9 mouse cellular contexts compared by ENCODE assay signal in genomic region chr12:108761209-108761608, GRCm38 (mm10). TPM values are rescaled to one million over a fixed set of nuclear protein-coding genes. Genes with fewer than 3 reads are reported as not detected.
A peak's percentile ranks its signal among the peaks of the same experiment; 100 is the strongest.
DNase-seq lines count a peak whose midpoint lies in the region; ATAC-seq lines count a peak whose summit lies in the region.
"Had no signal": no experiment of that assay in that cellular context is flagged by ENCODE, and none has a peak within 500 bp of the region (broad histone marks: within the 10 kb centered on the region; RNA-seq: fewer than 3 reads in every experiment).

No protein-coding gene starts in this region.

- DNase-seq in CD4-positive helper T cell, adult 2 months (ENCODE audit: low read depth, low spot score), result peak; percentile 81
- peak; percentile 79 for DNase-seq in T-cell, adult 2 months (ENCODE audit: low spot score)
- peak; percentile 42 to 70 for DNase-seq in kidney, postnatal 36 days
- DNase-seq in yolk sac, embryonic 10.5 days (ENCODE audit: low spot score), result no peak
- DNase-seq in left cerebral cortex, adult 11 months (ENCODE audit: low spot score), result no peak
- DNase-seq in left cerebral cortex, adult 8-10 months (ENCODE audit: low spot score in 2 of 2), result no peak
- DNase-seq in frontal cortex, postnatal 10 days (ENCODE audit: low spot score in 2 of 2), result no peak

- ATAC-seq in megakaryocyte progenitor cell, adult 5-6 weeks (replicated peaks; ENCODE audit: poor library complexity), result peak; percentile 10; the same call in 1 of the 2 replicates

RNA-seq across cellular contexts. Expression of gene Yy1, which starts 31.6 kb away (rescaled TPM):
- total RNA-seq in megakaryocyte progenitor cell, adult 5-6 weeks (2015), result 79.4 and 90.2 TPM in 2 replicates
- 44.6 and 51.8 TPM in 2 replicates for total RNA-seq in megakaryocyte progenitor cell, adult 5-6 weeks (2017)
- total RNA-seq in left cerebral cortex, adult 8-10 months (2022), result 10 to 100 TPM; 44.9 to 46.7 (median 46.1) TPM

RNA-seq across cellular contexts. Expression of gene Degs2, which starts 59.1 kb away (rescaled TPM):
- 1.2 TPM in 1 of 2 replicates, not detected in the other for total RNA-seq in megakaryocyte progenitor cell, adult 5-6 weeks (2015)
- 0.79 and 1.1 TPM in 2 replicates for total RNA-seq in megakaryocyte progenitor cell, adult 5-6 weeks (2017)
- total RNA-seq in left cerebral cortex, adult 8-10 months (2022), result 1 to 10 TPM; 4.8 to 7.2 (median 6.6) TPM
- total RNA-seq: hematopoietic stem cell, adult 5-6 weeks had no signal

Comparison
In these comparisons a context has a peak if more than half of its experiments do, and no peak if none do; other contexts are left out.
1. DNase-seq: peak in CD4-positive helper T cell, adult 2 months (single experiment), T-cell, adult 2 months (single experiment) and kidney, postnatal 36 days (2 of 2); none in yolk sac, embryonic 10.5 days (single experiment), left cerebral cortex, adult 11 months (single experiment), left cerebral cortex, adult 8-10 months (0 of 2) and frontal cortex, postnatal 10 days (0 of 2).